Comparison of ENCODE assay signal across 7 mouse cellular contexts in the genomic region with DNA sequence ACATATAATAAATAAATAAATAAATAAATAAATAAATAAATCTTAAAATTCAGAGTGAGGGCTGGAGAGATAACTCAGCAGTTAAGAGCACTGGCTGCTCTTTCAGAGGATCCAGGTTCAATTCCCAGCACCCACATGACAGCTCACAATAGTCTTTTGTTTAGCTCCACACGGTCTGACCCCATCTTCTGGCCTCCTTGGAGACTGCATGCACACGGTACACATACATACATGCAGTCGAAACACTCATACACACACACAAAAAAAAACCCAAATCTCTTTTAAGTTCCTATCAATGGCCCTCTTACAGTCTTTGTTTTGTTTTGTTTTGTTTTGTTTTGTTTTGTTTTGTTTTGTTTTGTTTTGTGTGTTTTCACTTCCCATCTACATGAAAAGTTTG. TPM values are rescaled to one million over a fixed set of nuclear protein-coding genes. Genes with fewer than 3 reads are reported as not detected.
DNase-seq lines count a peak whose midpoint lies in the region; ATAC-seq and TF ChIP-seq lines count a peak whose summit lies in the region.
"Not testable (repeated sequence)": the region's sequence is repeated elsewhere in the genome, so short reads cannot be mapped to it uniquely, and the experiment has no call there.

No protein-coding gene starts in this region.

- not testable (repeated sequence) for H3K9me3 ChIP-seq in MEL (replicated peaks; ENCODE audit: insufficient read depth, low read length); liver, embryonic 14.5 days (ENCODE audit: control insufficient read depth, low read length); lung, embryonic 14.5 days (ENCODE audit: low read depth, low read length)

- peaks cover 3 to 25% of the 10 kb centered on the region in 2 experiments; a peak in 3 of 4 replicates for H3K4me1 ChIP-seq in MEL (ENCODE audit: control insufficient read depth in 1 of 2, insufficient read depth in 2 of 2, low read length in 2 of 2)
- peaks cover 22% of the 10 kb centered on the region for H3K4me1 ChIP-seq in liver, adult 2 months (ENCODE audit: control insufficient read depth, insufficient read depth, low read length)
- not testable (repeated sequence) for H3K4me1 ChIP-seq in liver, embryonic 14.5 days (replicated peaks; ENCODE audit: control insufficient read depth in 2 of 2, insufficient read depth in 2 of 2, low read length in 1 of 2); lung, embryonic 14.5 days (ENCODE audit: insufficient read depth)

- not testable (repeated sequence) for H3K4me2 ChIP-seq in liver, embryonic 14.5 days (ENCODE audit: low read depth); lung, embryonic 14.5 days

- TF ChIP-seq EP300 in MEL (IDR thresholded peaks at IDR 0.05; ENCODE audit: low read depth in 1 of 2, low read length in 2 of 2); liver, embryonic 14.5 days (IDR thresholded peaks at IDR 0.05; ENCODE audit: low read depth): not testable (repeated sequence)

- H3K4me3 ChIP-seq in MEL (ENCODE audit: control insufficient read depth in 1 of 2, insufficient read depth in 1 of 2, low read depth in 2 of 2, low read length in 2 of 2), result peak overlapping the region; percentile 44 to 50
- not testable (repeated sequence) for H3K4me3 ChIP-seq in liver, adult 2 months (ENCODE audit: insufficient read depth, low read depth, low read length); liver, embryonic 14.5 days (ENCODE audit: insufficient read depth in 1 of 2, low read depth in 2 of 2, low read length in 2 of 2); lung, embryonic 14.5 days (ENCODE audit: low read depth, low read length)

- H3K79me2 ChIP-seq in MEL (ENCODE audit: control insufficient read depth, insufficient read depth, low read length, poor library complexity); liver, adult 2 months (ENCODE audit: control insufficient read depth, insufficient read depth, low read length): not testable (repeated sequence)

- not testable (repeated sequence) for ATAC-seq in liver, embryonic 14.5 days (ENCODE audit: insufficient read depth); lung, embryonic 14.5 days (ENCODE audit: insufficient read depth)
- ATAC-seq in megakaryocyte progenitor cell, adult 5-6 weeks (replicated peaks; ENCODE audit: poor library complexity), result 0 out of 2 replicates have a peak, but pooled peaks have one; percentile 30

- TF ChIP-seq POLR2A in MEL (IDR thresholded peaks at IDR 0.05; ENCODE audit: control insufficient read depth in 1 of 2, insufficient read depth in 1 of 2, low read depth in 1 of 2, low read length in 2 of 2, poor library complexity in 1 of 2); liver, adult 2 months (IDR thresholded peaks at IDR 0.05; ENCODE audit: extremely low read depth, insufficient read depth, low read length): not testable (repeated sequence)

- peaks cover 0 to 13% of the 10 kb centered on the region in 2 experiments; a peak in 2 of 4 replicates for H3K36me3 ChIP-seq in MEL (ENCODE audit: control insufficient read depth in 1 of 2, insufficient read depth in 2 of 2, low read length in 2 of 2)
- H3K36me3 ChIP-seq in liver, adult 2 months (ENCODE audit: control insufficient read depth, insufficient read depth, low read length); liver, embryonic 14.5 days (replicated peaks; ENCODE audit: control insufficient read depth, insufficient read depth, low read depth); lung, embryonic 14.5 days (ENCODE audit: insufficient read depth): not testable (repeated sequence)

- not testable (repeated sequence) for H3K27ac ChIP-seq in MEL (ENCODE audit: control insufficient read depth, low read depth, low read length); liver, embryonic 14.5 days; lung, embryonic 14.5 days (ENCODE audit: low read depth)
- peak overlapping the region; percentile 93 for H3K27ac ChIP-seq in liver, adult 2 months (replicated peaks; ENCODE audit: insufficient read depth, low read depth, low read length)

- not testable (repeated sequence) for TF ChIP-seq RAD21 in MEL (IDR thresholded peaks at IDR 0.05; ENCODE audit: low read depth, low read length)

- 95% methylated on average over 3 of the region's 3 CpGs for WGBS in liver, adult 2 months
- 75% methylated on average over 3 of the region's 3 CpGs for WGBS in liver, embryonic 14.5 days (ENCODE audit: insufficient replicate concordance)
- 94% methylated on average over 3 of the region's 3 CpGs for WGBS in lung, embryonic 14.5 days

- TF ChIP-seq CTCF in MEL (IDR thresholded peaks at IDR 0.05 in 2 of 3, conservative IDR thresholded peaks at IDR 0.05 in 1 of 3; ENCODE audit: control insufficient read depth in 1 of 3, insufficient read depth in 1 of 3, low read depth in 2 of 3, low read length in 3 of 3, poor library complexity in 1 of 3, severe bottlenecking in 1 of 3), result peak in 2 of 3 experiments; percentile 33 to 43; a peak in 4 of 6 replicates
- TF ChIP-seq CTCF in liver, adult 2 months (IDR thresholded peaks at IDR 0.05; ENCODE audit: low read depth, low read length), result peak; percentile 6; the same call in 1 of the 2 replicates
- 0 out of 2 replicates have a peak, but pooled peaks have one; percentile 3 for TF ChIP-seq CTCF in liver, embryonic 14.5 days (IDR thresholded peaks at IDR 0.05; ENCODE audit: low read depth)
- 0 out of 2 replicates have a peak, but pooled peaks have one; percentile 11 for TF ChIP-seq CTCF in lung, embryonic 14.5 days (IDR thresholded peaks at IDR 0.05; ENCODE audit: low read depth)

- H3K27me3 ChIP-seq in MEL (ENCODE audit: control insufficient read depth in 1 of 2, insufficient read depth in 2 of 2, low read length in 2 of 2); liver, adult 2 months (ENCODE audit: control insufficient read depth, insufficient read depth, low read length); liver, embryonic 14.5 days (ENCODE audit: control insufficient read depth, insufficient read depth, low read length); lung, embryonic 14.5 days (ENCODE audit: insufficient read depth, low read length): not testable (repeated sequence)

- DNase-seq in A20 (ENCODE audit: low read depth, low spot score), result peak; percentile 47
- DNase-seq in MEL (ENCODE audit: low read depth, low spot score), result peak; percentile 50
- peak; percentile 75 for DNase-seq in R1 (ENCODE audit: low read depth, low spot score)
- not testable (repeated sequence) for DNase-seq in liver, adult 2 months (ENCODE audit: extremely low read depth, low read depth, low spot score); liver, embryonic 14.5 days (ENCODE audit: low read depth in 3 of 3, low spot score in 3 of 3); lung, embryonic 14.5 days

- H3K9ac ChIP-seq in MEL (ENCODE audit: control insufficient read depth, low read depth, low read length, poor library complexity, severe bottlenecking), result peak overlapping the region; percentile 39
- H3K9ac ChIP-seq in liver, adult 2 months (ENCODE audit: low read depth, low read length); liver, embryonic 14.5 days (replicated peaks); lung, embryonic 14.5 days: not testable (repeated sequence)

TF ChIP-seq in MEL, 35 proteins besides CTCF, POLR2A, EP300 and RAD21:
- TF ChIP-seq SMC3 (IDR thresholded peaks at IDR 0.05; ENCODE audit: low read depth, low read length), result peak; percentile 49

RNA-seq across cellular contexts. Expression of a gene that starts 58.3 kb away (rescaled TPM):
- 44.9 and 48.7 TPM in 2 replicates for total RNA-seq in MEL (2012; rRNA removed)
- polyA plus RNA-seq in MEL (2012; ENCODE audit: insufficient read depth in 1 of 2, insufficient read length in 2 of 2, low read depth in 1 of 2, low replicate concordance in 2 of 2, missing spikeins in 1 of 2), result 100 to 1,000 TPM in 1 of 2 experiments, 10 to 100 TPM in 1; 77.7 to 142 TPM
- total RNA-seq in liver, adult 2 months (2014; rRNA removed), result 26.1 and 27.2 TPM in 2 replicates
- polyA plus RNA-seq in liver, adult 2 months (2012; rRNA removed), result 7.7 and 7.9 TPM in 2 replicates
- 16.2 and 23.5 TPM in 2 replicates for polyA plus RNA-seq in liver, embryonic 14.5 days (2012; rRNA removed)
- 23.1 and 23.9 TPM in 2 replicates for polyA plus RNA-seq in liver, embryonic 14.5 days (2014; fragmentation: Nextera tagmentation; extraction: Ambion mirVana)
- polyA plus RNA-seq in lung, embryonic 14.5 days (2014; fragmentation: Nextera tagmentation; extraction: Ambion mirVana), result 92.3 and 93.1 TPM in 2 replicates
- 106 and 109 TPM in 2 replicates for total RNA-seq in megakaryocyte progenitor cell, adult 5-6 weeks (2015)
- total RNA-seq in megakaryocyte progenitor cell, adult 5-6 weeks (2017), result 55.6 and 61.3 TPM in 2 replicates
